Mouse (Mus musculus) neural tube, embryonic 15.5 days (tissue): ENCODE results near the gene Thap4. TPM values are rescaled to one million over a fixed set of nuclear protein-coding genes. Genes with fewer than 3 reads are reported as not detected.
"Not testable (repeated sequence)": the region's sequence is repeated elsewhere in the genome, so short reads cannot be mapped to it uniquely, and the experiment has no call there.

Source experiments
- ATAC-seq: fragments of 200-750 bp; cut with Nextera tagmentation; 2 replicates; pipeline ENCODE4 v1.8.0; 2017; ENCODE audit warnings: mild to moderate bottlenecking, moderate TSS enrichment, moderate library complexity; ENCODE audit not compliant: low FRiP score
- H3K27ac ChIP-seq: fragments of 300-500 bp; sonication (generic); replicated peaks from 2 replicates; pipeline ENCODE4 v1.5.1; 2015; ENCODE audit warnings: mild to moderate bottlenecking, inconsistent platforms
- H3K27me3 ChIP-seq: fragments of 300-500 bp; sonication (generic); replicated peaks from 2 replicates; pipeline ENCODE4 v1.6.1; 2015; ENCODE audit warnings: inconsistent platforms
- H3K36me3 ChIP-seq: fragments of 300-500 bp; sonication (generic); 2 replicates; pipeline ENCODE4 v1.6.1; 2015; ENCODE audit warnings: inconsistent platforms
- H3K4me1 ChIP-seq: fragments of 300-500 bp; sonication (generic); 2 replicates; pipeline ENCODE4 v1.6.1; 2015; ENCODE audit warnings: inconsistent platforms
- H3K4me2 ChIP-seq: fragments of 300-500 bp; sonication (generic); 2 replicates; pipeline ENCODE4 v1.6.1; 2015; ENCODE audit warnings: inconsistent platforms, mild to moderate bottlenecking, moderate library complexity
- H3K4me3 ChIP-seq: fragments of 300-500 bp; sonication (generic); replicated peaks from 2 replicates; pipeline ENCODE4 v1.5.1; 2015; ENCODE audit warnings: mild to moderate bottlenecking, inconsistent platforms
- H3K9ac ChIP-seq: fragments of 300-500 bp; sonication (generic); replicated peaks from 2 replicates; pipeline ENCODE4 v1.6.1; 2015; ENCODE audit warnings: mild to moderate bottlenecking, inconsistent platforms
- H3K9me3 ChIP-seq: fragments of 300-500 bp; sonication (generic); replicated peaks from 2 replicates; pipeline ENCODE4 v1.6.1; 2016; ENCODE audit warnings: inconsistent platforms
- WGBS: fragments of 180-500 bp; shearing (Covaris S2); methylation state at CpG from one replicate; pipeline ENCODE4 v1.1.7; 2015; ENCODE audit warnings: mixed read lengths; 5-methylcytosine and 5-hydroxymethylcytosine counted together
- polyA plus RNA-seq: library from polyadenylated mRNA; unstranded; fragments of >200 nt; fragmentation: Nextera tagmentation; extraction: Ambion mirVana; gene quantifications from 2 replicates; pipeline ENCODE4 v1.2.1, GENCODE M21; 2015

Thap4 gene
- polyA plus RNA-seq, 1 experiment from 2014 or later: 45.4 TPM

GRCm38 (mm10) chr1:93658559-93658958 is 96.1 kb downstream of the Thap4 start, which contains the start of gene Stk25:
Gene Stk25 (minus strand): TSS chr1:93658659.
- H3K9me3 ChIP-seq, H3K4me1 ChIP-seq, H3K36me3 ChIP-seq, H3K4me3 ChIP-seq, H3K27ac ChIP-seq, H3K9ac ChIP-seq, H3K4me2 ChIP-seq, H3K27me3 ChIP-seq, ATAC-seq: not testable (repeated sequence)

DNA sequence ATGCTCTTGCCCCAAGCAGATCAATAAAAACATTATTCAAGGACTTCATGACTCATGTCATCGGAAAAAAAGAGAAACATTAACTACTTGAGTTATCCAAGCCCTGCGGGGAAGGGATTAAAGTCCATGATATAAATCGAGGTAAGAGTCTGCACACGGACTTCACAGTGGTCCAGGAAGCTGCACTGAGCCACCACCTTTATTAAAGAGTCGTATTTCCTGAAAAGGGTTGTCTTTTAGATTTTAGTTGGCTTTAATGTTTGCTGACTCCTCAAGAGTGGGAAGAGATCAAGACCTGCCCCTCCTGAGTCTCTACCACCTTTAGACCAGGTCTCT is 97.7 kb downstream of the Thap4 start:
- no peaks in the 10 kb centered on the region for H3K36me3 ChIP-seq
- WGBS: 82% methylated on average over 5 of the region's 5 CpGs
- no peak overlapping the region for H3K4me3 ChIP-seq
- H3K9me3 ChIP-seq: no peaks in the 10 kb centered on the region
- no peaks in the 10 kb centered on the region for H3K4me1 ChIP-seq
- no peaks in the 10 kb centered on the region for H3K27me3 ChIP-seq
- H3K9ac ChIP-seq: no peak overlapping the region
- ATAC-seq: no peak
- H3K27ac ChIP-seq: no peak overlapping the region
- H3K4me2 ChIP-seq: no peak overlapping the region

GRCm38 (mm10) chr1:93656325-93657024 is 98.2 kb downstream of the Thap4 start:
- Histone ChIP-seq H3K4me3 (no peak overlapping the region), H3K4me1 (no peaks in the 10 kb centered on the region), H3K36me3 (no peaks in the 10 kb centered on the region), H3K9ac (no peak overlapping the region), H3K27ac (no peak overlapping the region), H3K27me3 (no peaks in the 10 kb centered on the region), H3K4me2 (no peak overlapping the region), H3K9me3 (no peaks in the 10 kb centered on the region)
- ATAC-seq: no peak
- WGBS: 74% methylated on average over 7 of the region's 7 CpGs

DNA sequence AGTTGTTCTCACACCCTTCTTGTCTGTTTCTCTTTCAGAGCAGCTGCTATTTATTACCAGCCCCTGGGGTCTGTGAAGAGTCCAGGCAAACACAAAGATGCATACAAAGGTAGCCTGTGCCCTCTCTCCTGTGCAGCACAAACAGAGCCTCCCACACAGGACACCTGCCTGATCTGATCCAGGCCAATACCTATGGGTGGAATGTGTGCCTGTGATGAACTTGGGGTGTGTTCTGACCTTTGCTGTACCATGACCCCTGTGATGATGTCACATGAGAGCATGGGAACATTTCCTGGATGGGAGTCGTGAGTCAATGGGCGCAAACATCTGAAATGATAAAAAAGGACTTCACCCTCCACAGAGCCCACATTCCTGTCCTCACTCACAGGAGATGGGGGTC is 99.9 kb downstream of the Thap4 start:
- no peak overlapping the region for H3K9ac ChIP-seq

DNA sequence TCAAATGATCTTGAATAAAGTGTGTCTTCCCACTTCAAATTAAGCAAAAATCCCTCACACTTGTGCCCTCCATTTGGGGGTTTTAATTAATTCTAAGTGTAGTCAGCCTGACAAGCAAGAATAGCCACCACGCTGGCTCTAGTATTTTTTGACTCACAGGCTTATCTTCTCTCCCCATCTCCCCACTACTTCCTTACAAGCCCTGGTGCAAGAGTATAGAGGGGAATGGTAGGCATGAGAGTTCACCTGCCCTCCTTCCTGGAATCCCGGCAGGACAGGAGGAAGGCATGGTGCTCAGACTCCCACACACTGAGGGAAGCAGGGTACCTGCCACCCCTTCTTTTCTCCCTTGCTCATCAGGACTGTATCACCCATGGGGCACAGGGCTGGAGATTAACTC is 100.4 kb downstream of the Thap4 start:
- 70% methylated on average over 2 of the region's 2 CpGs for WGBS
- no peak for ATAC-seq
- Histone ChIP-seq H3K27me3 (no peaks in the 10 kb centered on the region), H3K4me2 (no peak overlapping the region), H3K4me3 (no peak overlapping the region), H3K4me1 (no peaks in the 10 kb centered on the region), H3K9me3 (no peaks in the 10 kb centered on the region), H3K9ac (no peak overlapping the region), H3K27ac (no peak overlapping the region), H3K36me3 (no peaks in the 10 kb centered on the region)

More for the DNA sequence above, 99.9 kb downstream of the Thap4 start:
- ATAC-seq: no peak
- H3K36me3 ChIP-seq: no peaks in the 10 kb centered on the region
- 81% methylated on average over 2 of the region's 2 CpGs for WGBS
- H3K27me3 ChIP-seq: no peaks in the 10 kb centered on the region
- H3K27ac ChIP-seq: no peak overlapping the region
- H3K4me2 ChIP-seq: no peak overlapping the region
- no peaks in the 10 kb centered on the region for H3K4me1 ChIP-seq
- H3K9me3 ChIP-seq: no peaks in the 10 kb centered on the region
- no peak overlapping the region for H3K4me3 ChIP-seq

Other genes with a start within 250 kb of the Thap4 start
- gene Farp2, start 242.8 kb downstream of the Thap4 start, polyA plus RNA-seq: 4.9 and 5.3 TPM in 2 replicates
- 300 and 346 TPM in 2 replicates for gene Stk25, start 96.2 kb downstream of the Thap4 start, polyA plus RNA-seq
- gene Bok, start 69.2 kb downstream of the Thap4 start, polyA plus RNA-seq: 86.3 and 86.6 TPM in 2 replicates
- gene Atg4b, start 3.4 kb downstream of the Thap4 start, polyA plus RNA-seq: 80.1 and 83.0 TPM in 2 replicates
- gene Dtymk, start 47.1 kb upstream of the Thap4 start, polyA plus RNA-seq: 146 and 174 TPM in 2 replicates
- 7.9 and 11.0 TPM in 2 replicates for gene Ing5, start 49.1 kb upstream of the Thap4 start, polyA plus RNA-seq
- 16.0 and 17.8 TPM in 2 replicates for gene D2hgdh, start 70.0 kb upstream of the Thap4 start, polyA plus RNA-seq
- not detected in 2 replicates for gene Gal3st2, start 106.4 kb upstream of the Thap4 start, polyA plus RNA-seq
- gene Gal3st2b, start 163.4 kb upstream of the Thap4 start, polyA plus RNA-seq: not detected in 2 replicates
- not detected in 2 replicates for gene Gal3st2c, start 235.6 kb upstream of the Thap4 start, polyA plus RNA-seq